Mouse (Mus musculus) CH12.LX (cell line): ENCODE results near the gene Rnf115. TPM values are rescaled to one million over a fixed set of nuclear protein-coding genes. Genes with fewer than 3 reads are reported as not detected.
"Not testable (repeated sequence)": the region's sequence is repeated elsewhere in the genome, so short reads cannot be mapped to it uniquely, and the experiment has no call there.

ENCODE experiments used
- DNase-seq: peaks from one replicate; pipeline ENCODE4 v3.0.0-alpha.2; 2013; ENCODE audit errors: extremely low read depth
- H3K27ac ChIP-seq: 2 replicates; pipeline ENCODE4 v1.5.1; 2012; ENCODE audit warnings: low read depth, mild to moderate bottlenecking, control low read depth, moderate library complexity; ENCODE audit not compliant: insufficient read depth
- H3K27me3 ChIP-seq: replicated peaks from 2 replicates; pipeline ENCODE3; 2012; ENCODE audit warnings: inconsistent platforms
- H3K36me3 ChIP-seq, 2 experiments: replicated peaks in 1 of 2; 2 replicates each; pipeline versions ENCODE3 to v1.6.1; 2012; ENCODE audit warnings: inconsistent platforms in 1 of 2, low read length in 1 of 2, mild to moderate bottlenecking in 1 of 2, mixed read lengths in 1 of 2, moderate library complexity in 1 of 2; ENCODE audit not compliant: control insufficient read depth in 1 of 2, insufficient read depth in 1 of 2
- H3K4me1 ChIP-seq, 2 experiments: 2 replicates each; pipeline ENCODE4 v1.6.1; 2012; ENCODE audit warnings: inconsistent platforms in 1 of 2, moderate library complexity in 1 of 2; ENCODE audit not compliant: insufficient read depth in 2 of 2, control insufficient read depth in 1 of 2
- H3K4me2 ChIP-seq: 2 replicates; pipeline ENCODE4 v1.6.1; 2012; ENCODE audit warnings: low read depth, mild to moderate bottlenecking, control low read depth; ENCODE audit not compliant: poor library complexity, insufficient read depth, severe bottlenecking
- H3K4me3 ChIP-seq, 3 experiments: fragments of 150-350 bp in 1 of 3; sonication (generic) in 1 of 3; replicated peaks in 1 of 3; 2 replicates each; pipeline versions ENCODE3 to v1.5.1; 2011 to 2012; ENCODE audit warnings: low read depth in 2 of 3, low read length in 2 of 3, mild to moderate bottlenecking in 2 of 3, moderate library complexity in 2 of 3, control low read depth in 1 of 3, improper control_type of control experiment in 1 of 3, inconsistent platforms in 1 of 3, mixed read lengths in 1 of 3; ENCODE audit not compliant: poor library complexity in 1 of 3
- H3K79me2 ChIP-seq: replicated peaks from 2 replicates; pipeline ENCODE4 v1.6.1; 2012; ENCODE audit warnings: mild to moderate bottlenecking, moderate library complexity; ENCODE audit not compliant: control insufficient read depth, poor library complexity, insufficient read depth, severe bottlenecking; ENCODE audit errors: extremely low read depth
- H3K9ac ChIP-seq: 2 replicates; pipeline ENCODE4 v1.6.1; 2012; ENCODE audit warnings: low read depth, mild to moderate bottlenecking, control low read depth, moderate library complexity; ENCODE audit not compliant: insufficient read depth
- H3K9me3 ChIP-seq: replicated peaks from 2 replicates; pipeline ENCODE3; 2012; ENCODE audit warnings: low read length, inconsistent platforms, mixed read lengths
- CTCF ChIP-seq, 2 experiments: IDR thresholded peaks in 1 of 2; conservative IDR thresholded peaks in 1 of 2; 2 replicates each; pipeline ENCODE4 v1.5.1; 2011 to 2012; ENCODE audit warnings: low read depth in 2 of 2, low read length in 2 of 2, improper control_type of control experiment in 1 of 2, inconsistent platforms in 1 of 2, mild to moderate bottlenecking in 1 of 2, moderate library complexity in 1 of 2
- ELF1 ChIP-seq: IDR thresholded peaks from 2 replicates; pipeline ENCODE4 v1.6.1; 2014; ENCODE audit warnings: low read depth, mild to moderate bottlenecking, inconsistent platforms, low read length, improper control_type of control experiment
- ETS1 ChIP-seq: conservative IDR thresholded peaks from 2 replicates; pipeline ENCODE4 v1.6.1; 2012; ENCODE audit warnings: low read depth, mild to moderate bottlenecking, inconsistent platforms, low read length, improper control_type of control experiment, moderate library complexity
- NRF1 ChIP-seq: IDR thresholded peaks from 2 replicates; pipeline ENCODE4 v1.6.1; 2014; ENCODE audit warnings: low read depth, mild to moderate bottlenecking, inconsistent platforms, low read length, improper control_type of control experiment, moderate library complexity
- RAD21 ChIP-seq: IDR thresholded peaks from 2 replicates; pipeline ENCODE4 v1.6.1; 2011; ENCODE audit warnings: low read depth, mild to moderate bottlenecking, low read length, improper control_type of control experiment, moderate library complexity
- TBP ChIP-seq: conservative IDR thresholded peaks from 2 replicates; pipeline ENCODE4 v1.6.1; 2011; ENCODE audit warnings: low read depth, low read length, improper control_type of control experiment
- USF1 ChIP-seq: IDR thresholded peaks from 2 replicates; pipeline ENCODE4 v1.6.1; 2014; ENCODE audit warnings: low read depth, mild to moderate bottlenecking, inconsistent platforms, low read length, improper control_type of control experiment
- USF2 ChIP-seq: conservative IDR thresholded peaks from 2 replicates; pipeline ENCODE4 v1.6.1; 2011; ENCODE audit warnings: low read depth, low read length, improper control_type of control experiment
- ZMIZ1 ChIP-seq: IDR thresholded peaks from 2 replicates; pipeline ENCODE4 v1.6.1; 2012; ENCODE audit warnings: low read depth, mild to moderate bottlenecking, inconsistent platforms, low read length, improper control_type of control experiment
- dilution Hi-C: fragments of 300-500 bp; cut with MboI; formaldehyde crosslinking; loops from 2 replicates; pipeline ENCODE4 v1.14.3; 2020; ENCODE audit warnings: low sequenced_read_pairs; ENCODE audit not compliant: extremely low pct_unique_long_range_greater_than_20kb, extremely low pct_ligation_motif_present
- in situ Hi-C: fragments of 300-500 bp; cut with MboI; formaldehyde crosslinking; loops from 3 replicates; pipeline ENCODE4 v1.14.3; 2019; ENCODE audit warnings: low sequenced_read_pairs, low pct_ligation_motif_present, low pct_unique_long_range_greater_than_20kb, mixed read lengths
- polyA plus RNA-seq: library from polyadenylated mRNA; unstranded; fragments of >175 nt; gene quantifications from 2 replicates; pipeline ENCODE4 v1.2.1, GENCODE M21; 2012; ENCODE audit warnings: low read depth; ENCODE audit not compliant: insufficient read length
- total RNA-seq, 2 experiments: library from RNA; depleted of rRNA; stranded (reverse); fragments of 300-350 nt in 1 of 2; fragments of >200 nt in 1 of 2; gene quantifications; 2 replicates each; pipeline ENCODE4 v1.2.3; 2012 to 2014

The Rnf115 gene
- total and polyA plus RNA-seq, 3 experiments: 25.8 to 79.3 (median 64.7) TPM

DNA sequence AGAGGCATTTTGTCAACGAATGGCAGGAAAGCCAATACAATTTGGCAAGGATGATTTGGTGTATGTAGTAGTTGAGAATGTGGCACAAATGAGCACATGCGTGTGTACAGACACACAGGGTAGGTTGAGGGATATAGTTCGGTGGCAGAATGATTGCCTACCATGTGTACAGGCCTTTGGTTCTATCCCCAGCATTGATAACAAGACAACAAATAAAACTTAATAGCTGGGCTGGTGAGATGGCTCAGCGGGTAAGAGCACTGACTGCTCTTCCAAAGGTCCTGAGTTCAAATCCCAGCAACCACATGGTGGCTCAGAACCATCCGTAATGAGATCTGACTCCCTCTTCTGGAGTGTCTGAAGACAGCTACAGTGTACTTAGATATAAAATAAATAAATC is 41.4 kb upstream of the Rnf115 start:
- dilution Hi-C loops, H3K79me2 ChIP-seq, H3K9me3 ChIP-seq, H3K27me3 ChIP-seq, DNase-seq, H3K36me3 ChIP-seq, H3K4me2 ChIP-seq, in situ Hi-C loops, H3K4me3 ChIP-seq, H3K9ac ChIP-seq, H3K27ac ChIP-seq: not testable (repeated sequence)
- TF ChIP-seq TBP: peak; percentile 59; the same call in 1 of the 2 replicates
- H3K4me1 ChIP-seq: peaks cover 24 to 51% of the 10 kb centered on the region in 2 experiments

DNA sequence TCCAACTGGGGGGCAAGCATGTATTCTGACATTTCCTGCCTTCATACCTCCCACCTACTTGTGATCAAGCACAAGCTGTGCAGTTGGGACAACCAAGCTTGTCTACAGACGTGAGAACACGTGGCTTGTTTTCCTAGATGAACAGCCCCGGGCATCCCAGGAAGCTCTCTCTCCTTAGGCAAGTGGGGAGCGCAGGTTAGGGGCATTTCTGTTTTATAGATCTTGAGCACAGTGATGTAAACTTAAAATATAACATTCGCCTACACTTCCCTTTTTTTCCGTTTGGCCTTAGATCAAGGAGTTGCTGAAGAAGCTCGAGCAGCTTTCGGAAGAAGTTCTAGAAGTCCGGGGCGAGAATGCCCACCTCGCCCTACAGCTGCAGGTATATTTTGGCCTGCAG is 38.6 kb upstream of the Rnf115 start:
- H3K4me2 ChIP-seq: no peak overlapping the region
- H3K4me1 ChIP-seq: peaks cover 21 to 42% of the 10 kb centered on the region in 2 experiments
- no peaks in the 10 kb centered on the region for H3K27me3 ChIP-seq
- no peaks in the 10 kb centered on the region for H3K9me3 ChIP-seq
- peaks cover 2 to 5% of the 10 kb centered on the region in 2 experiments for H3K36me3 ChIP-seq
- dilution Hi-C loops: no loop called here
- no peak for DNase-seq
- no peaks in the 10 kb centered on the region for H3K79me2 ChIP-seq
- H3K9ac ChIP-seq: no peak overlapping the region
- TF ChIP-seq USF2: no peak
- TF ChIP-seq ETS1: no peak
- TF ChIP-seq ELF1: no peak
- no peak for TF ChIP-seq USF1
- no peak for TF ChIP-seq ZMIZ1
- no peak for TF ChIP-seq CTCF (conservative IDR thresholded peaks at IDR 0.05 in 1 of 2, IDR thresholded peaks at IDR 0.05 in 1 of 2; ENCODE audit: low read depth in 2 of 2, low read length in 2 of 2)
- H3K27ac ChIP-seq: no peak overlapping the region
- in situ Hi-C loops: no loop called here
- H3K4me3 ChIP-seq: no peak overlapping the region

GRCm38 (mm10) chr3:96690298-96690697 is 37.2 kb upstream of the Rnf115 start:
- in situ Hi-C loops (no loop called here), dilution Hi-C loops (no loop called here)
- Histone ChIP-seq H3K36me3 (peaks cover 0 to 2% of the 10 kb centered on the region in 2 experiments), H3K4me1 (peaks cover 8 to 35% of the 10 kb centered on the region in 2 experiments), H3K79me2 (no peaks in the 10 kb centered on the region), H3K4me3 (no peak overlapping the region), H3K27ac (no peak overlapping the region), H3K9ac (no peak overlapping the region), H3K9me3 (no peaks in the 10 kb centered on the region), H3K27me3 (no peaks in the 10 kb centered on the region), H3K4me2 (no peak overlapping the region)
- DNase-seq: no peak
- peak in 1 of 2 experiments; percentile 53; a peak in 2 of 4 replicates for TF ChIP-seq CTCF (conservative IDR thresholded peaks at IDR 0.05 in 1 of 2, IDR thresholded peaks at IDR 0.05 in 1 of 2; ENCODE audit: low read depth in 2 of 2, low read length in 2 of 2)
- TF ChIP-seq NRF1: no peak
- peak; percentile 27 for TF ChIP-seq RAD21
